Mouse (Mus musculus): ENCODE measurements around the gene Slc38a8. TPM values are rescaled to one million over a fixed set of nuclear protein-coding genes. Genes with fewer than 3 reads are reported as not detected.

Gene Slc38a8
- total RNA-seq, 1 experiment from 2014 or later = not detected

- peak; percentile 68 for ATAC-seq (replicated peaks; ENCODE audit: low read depth, poor library complexity, severe bottlenecking)
These were observed 4.7 kb downstream of the Slc38a8 start for GRCm38 (mm10) chr8:119496848-119497247.

DNA sequence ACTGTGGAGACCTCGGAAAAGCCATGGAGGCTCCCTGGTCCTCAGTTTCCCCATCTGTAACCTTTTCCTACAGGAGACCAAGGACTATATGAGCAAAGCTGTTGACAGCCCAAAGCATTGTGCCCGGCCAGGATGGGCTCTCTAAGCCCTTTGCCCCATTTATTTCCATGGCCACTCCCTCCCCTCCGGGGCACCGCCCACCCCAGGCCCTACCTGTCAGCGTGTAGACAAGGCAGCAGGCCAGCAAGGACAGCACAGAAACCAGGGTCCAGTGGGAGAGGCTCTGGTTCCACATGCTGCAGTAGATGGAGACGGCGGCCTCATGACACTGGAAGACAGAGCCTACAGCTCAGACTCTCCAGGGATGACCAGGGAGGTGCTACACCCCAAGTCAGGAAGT lies 14.4 kb downstream of the Slc38a8 start:
- ATAC-seq (replicated peaks; ENCODE audit: low read depth, poor library complexity, severe bottlenecking) = no peak

GRCm38 (mm10) chr8:119484145-119484896 lies 17.2 kb downstream of the Slc38a8 start:
- ATAC-seq (replicated peaks; ENCODE audit: low read depth, poor library complexity, severe bottlenecking) = no peak

GRCm38 (mm10) chr8:119478684-119479083 lies 22.8 kb downstream of the Slc38a8 start:
- ATAC-seq (replicated peaks; ENCODE audit: low read depth, poor library complexity, severe bottlenecking) = no peak

DNA sequence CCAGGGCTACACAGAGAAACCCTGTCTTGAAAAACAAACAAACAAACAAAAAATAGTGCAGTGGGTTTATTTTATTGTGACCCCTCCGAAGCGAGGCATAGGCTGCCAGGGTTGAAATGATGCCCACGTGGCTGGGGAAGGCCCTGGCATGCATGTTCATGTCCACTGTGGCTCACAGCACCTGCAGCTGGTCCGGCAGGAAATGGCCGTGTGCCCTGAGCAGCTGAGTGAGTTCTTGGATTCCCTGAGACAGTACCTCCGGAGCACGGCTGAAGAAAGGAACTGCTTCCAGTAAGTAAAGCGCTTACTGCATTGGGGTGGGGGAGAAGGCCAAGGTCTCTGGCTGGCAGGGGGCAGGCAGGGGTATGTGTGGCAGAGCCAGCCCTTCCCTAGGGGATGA lies 33.4 kb downstream of the Slc38a8 start:
- ATAC-seq (replicated peaks; ENCODE audit: low read depth, poor library complexity, severe bottlenecking) = no peak

DNA sequence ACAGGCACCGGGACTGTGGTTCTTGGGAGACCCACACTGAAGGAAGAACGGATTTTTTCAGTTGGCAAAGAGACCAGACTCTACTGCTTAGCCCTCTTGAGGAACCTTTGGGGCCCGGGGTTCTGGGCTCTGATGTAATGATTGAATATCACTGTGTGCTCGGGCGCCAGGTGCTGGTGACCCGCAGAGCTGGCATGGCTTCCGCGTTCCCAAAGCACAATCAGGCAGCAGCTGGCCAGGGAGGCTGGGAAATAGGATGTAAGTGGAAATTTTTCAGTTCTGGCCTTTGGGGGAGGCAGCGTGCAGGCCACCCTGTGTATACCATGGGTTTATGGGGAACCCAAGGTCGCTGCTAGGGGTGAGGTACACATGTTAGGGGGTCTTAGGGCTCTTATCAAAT lies 34.7 kb downstream of the Slc38a8 start:
- ATAC-seq (replicated peaks; ENCODE audit: low read depth, poor library complexity, severe bottlenecking) = no peak

DNA sequence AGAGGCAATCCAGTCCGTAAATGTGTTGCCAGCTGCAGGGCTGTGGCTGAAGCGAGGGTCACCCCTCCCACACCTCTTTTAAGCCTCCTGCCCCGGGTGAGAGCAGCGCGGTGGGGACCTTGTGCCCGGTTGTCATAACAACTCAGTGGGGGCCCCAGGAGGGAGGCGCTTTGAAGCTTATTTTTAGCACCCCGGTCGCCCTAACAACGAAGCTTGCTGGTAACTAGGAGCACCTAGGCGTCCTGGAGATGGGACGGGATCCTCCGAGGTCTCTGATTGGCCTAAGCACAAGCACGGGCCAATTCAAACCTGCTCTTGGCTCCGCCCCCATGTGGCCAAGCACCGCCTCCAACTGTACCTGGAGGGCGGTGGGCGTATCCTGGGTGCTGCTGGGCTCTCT lies 35.4 kb downstream of the Slc38a8 start:
- ATAC-seq (replicated peaks; ENCODE audit: low read depth, poor library complexity, severe bottlenecking) = no peak

- ATAC-seq (replicated peaks; ENCODE audit: low read depth, poor library complexity, severe bottlenecking) = no peak
These were observed 37.8 kb downstream of the Slc38a8 start for GRCm38 (mm10) chr8:119463709-119464108.

DNA sequence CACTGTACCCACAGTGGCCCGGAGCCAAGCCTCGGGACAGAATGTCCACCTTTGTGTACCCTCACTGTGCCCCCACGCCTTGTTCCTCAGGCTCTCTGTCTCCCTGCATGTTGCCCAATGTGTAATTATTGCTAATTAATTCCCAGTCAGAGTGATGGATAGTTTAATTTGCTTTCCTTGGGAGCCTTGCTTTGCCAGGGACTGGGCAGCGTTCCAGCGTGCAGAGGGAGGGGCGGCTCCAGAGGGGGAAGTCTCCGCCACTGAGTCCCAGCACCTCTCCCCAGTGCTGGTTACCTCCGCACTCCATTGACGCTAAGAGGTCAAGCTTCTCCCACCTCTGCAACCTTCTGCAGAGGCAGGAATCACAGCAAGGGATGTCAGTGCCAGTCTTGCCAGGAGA lies 40.1 kb downstream of the Slc38a8 start:
- no peak for ATAC-seq (replicated peaks; ENCODE audit: low read depth, poor library complexity, severe bottlenecking)

- ATAC-seq (replicated peaks; ENCODE audit: low read depth, poor library complexity, severe bottlenecking) = no peak
These were observed 41.8 kb downstream of the Slc38a8 start for GRCm38 (mm10) chr8:119459724-119460123.

DNA sequence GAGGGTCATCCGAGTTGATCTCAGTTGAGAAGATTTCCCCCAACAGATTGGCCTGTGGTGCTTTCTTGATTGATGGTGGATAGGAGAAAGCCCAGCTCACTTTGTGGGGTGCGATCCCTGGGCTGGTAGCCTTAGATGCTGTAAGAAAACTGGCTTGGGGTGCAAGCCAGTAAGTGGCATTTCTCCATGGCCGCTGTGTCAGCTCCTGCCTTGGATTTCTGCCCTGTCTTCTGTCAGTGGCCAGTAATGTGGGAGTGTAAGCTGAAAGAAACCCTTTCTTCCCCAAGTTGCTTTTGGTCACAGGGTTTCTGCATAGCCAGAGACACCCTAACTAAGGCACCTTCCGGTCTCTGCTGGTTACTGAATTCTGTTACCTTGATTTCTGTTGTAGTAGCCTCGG lies 45.5 kb downstream of the Slc38a8 start:
- ATAC-seq (replicated peaks; ENCODE audit: low read depth, poor library complexity, severe bottlenecking) = no peak

GRCm38 (mm10) chr8:119452919-119453318 lies 48.6 kb downstream of the Slc38a8 start:
- no peak for ATAC-seq (replicated peaks; ENCODE audit: low read depth, poor library complexity, severe bottlenecking)

GRCm38 (mm10) chr8:119451131-119451530 lies 50.4 kb downstream of the Slc38a8 start:
- no peak for ATAC-seq (replicated peaks; ENCODE audit: low read depth, poor library complexity, severe bottlenecking)

- no peak for ATAC-seq (replicated peaks; ENCODE audit: low read depth, poor library complexity, severe bottlenecking)
These were observed 51.9 kb downstream of the Slc38a8 start for GRCm38 (mm10) chr8:119449627-119450026.

GRCm38 (mm10) chr8:119447781-119448170 lies 53.7 kb downstream of the Slc38a8 start:
- no peak for ATAC-seq (replicated peaks; ENCODE audit: low read depth, poor library complexity, severe bottlenecking)

GRCm38 (mm10) chr8:119446990-119447780 lies 54.3 kb downstream of the Slc38a8 start:
- ATAC-seq (replicated peaks; ENCODE audit: low read depth, poor library complexity, severe bottlenecking) = no peak

- peak; percentile 45; the same call in 1 of the 2 replicates for ATAC-seq (replicated peaks; ENCODE audit: low read depth, poor library complexity, severe bottlenecking)
These were observed 55.1 kb downstream of the Slc38a8 start, which contains the start of gene Necab2 for GRCm38 (mm10) chr8:119446211-119446989. Necab2 (plus strand) TSS chr8:119446719.

DNA sequence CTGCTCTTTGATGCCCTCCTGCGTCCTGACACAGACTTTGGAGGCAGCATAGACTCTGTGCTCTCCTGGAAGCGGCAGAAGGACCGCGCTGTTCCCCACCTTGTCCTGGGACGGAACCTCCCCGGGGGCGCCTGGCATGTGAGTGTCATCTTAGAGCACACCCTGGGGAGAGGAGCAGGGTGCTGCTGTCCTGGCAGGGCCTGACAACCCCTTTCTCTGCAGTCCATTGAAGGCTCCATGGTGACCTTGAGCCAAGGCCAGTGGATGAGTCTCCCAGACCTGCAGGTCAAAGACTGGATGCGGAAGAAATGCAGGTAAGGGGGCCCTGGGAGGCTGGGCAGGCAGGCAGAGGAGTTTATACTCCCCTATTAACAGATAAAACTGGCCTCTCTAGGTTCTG lies 58.5 kb downstream of the Slc38a8 start:
- no peak for ATAC-seq (replicated peaks; ENCODE audit: low read depth, poor library complexity, severe bottlenecking)

- no peak for ATAC-seq (replicated peaks; ENCODE audit: low read depth, poor library complexity, severe bottlenecking)
These were observed 59.5 kb downstream of the Slc38a8 start for GRCm38 (mm10) chr8:119442013-119442412.

GRCm38 (mm10) chr8:119440952-119441270 lies 60.6 kb downstream of the Slc38a8 start:
- ATAC-seq (replicated peaks; ENCODE audit: low read depth, poor library complexity, severe bottlenecking) = peak; percentile 9

All from common myeloid progenitor, adult 5-6 weeks (primary cell).